Mouse (Mus musculus) lung, adult 2 months (tissue): ENCODE measurements around the gene Heatr9. TPM values are rescaled to one million over a fixed set of nuclear protein-coding genes. Genes with fewer than 3 reads are reported as not detected.

ENCODE experiments used
- DNase-seq: peaks from one replicate; pipeline ENCODE4 v3.0.0; 2022
- H3K4me1 ChIP-seq: fragments of 200-500 bp; 2 replicates; pipeline ENCODE4 v1.6.1; 2011; ENCODE audit warnings: low read length; ENCODE audit not compliant: control insufficient read depth, insufficient read depth
- H3K4me3 ChIP-seq: fragments of 200-500 bp; replicated peaks from 2 replicates; pipeline ENCODE3; 2011; ENCODE audit warnings: low read depth, mild to moderate bottlenecking, control low read depth, low read length; ENCODE audit errors: extremely low read depth
- CTCF ChIP-seq: fragments of 200-500 bp; IDR thresholded peaks from 2 replicates; pipeline ENCODE4 v1.5.1; 2011; ENCODE audit warnings: mild to moderate bottlenecking, low read length, control low read depth; ENCODE audit not compliant: insufficient read depth
- POLR2A ChIP-seq: fragments of 200-500 bp; IDR thresholded peaks from 2 replicates; pipeline ENCODE4 v1.6.1; 2011; ENCODE audit warnings: low read depth, mild to moderate bottlenecking, control low read depth, low read length, borderline replicate concordance; ENCODE audit errors: extremely low read depth
- WGBS: fragments of 180-500 bp; shearing (Covaris S2); methylation state at CpG from one replicate; pipeline ENCODE4 v1.1.7; 2018; 5-methylcytosine and 5-hydroxymethylcytosine counted together
- polyA plus RNA-seq: library from polyadenylated mRNA; depleted of rRNA; stranded (reverse); fragments of >200 nt; gene quantifications from 2 replicates; pipeline ENCODE4 v1.2.3, GENCODE M21; 2012

Gene Heatr9
- polyA plus RNA-seq, 1 experiment: 0.06 TPM

- peaks cover 5% of the 10 kb centered on the region for H3K4me1 ChIP-seq
- peak; percentile 61 for DNase-seq
Measured at GRCm38 (mm10) chr11:83534609-83535423, 12.8 kb upstream of the Heatr9 start.

GRCm38 (mm10) chr11:83534143-83534542 lies 12.2 kb upstream of the Heatr9 start:
- WGBS: 69% methylated on average over 8 of the region's 8 CpGs
- no peak for DNase-seq
- no peak overlapping the region for H3K4me3 ChIP-seq
- no peak for TF ChIP-seq POLR2A
- TF ChIP-seq CTCF: no peak
- H3K4me1 ChIP-seq: peaks cover 5% of the 10 kb centered on the region

More at GRCm38 (mm10) chr11:83534609-83535423, 12.8 kb upstream of the Heatr9 start:
- TF ChIP-seq CTCF: no peak
- TF ChIP-seq POLR2A: no peak
- no peak overlapping the region for H3K4me3 ChIP-seq
- WGBS: 28% methylated on average over 13 of the region's 13 CpGs

GRCm38 (mm10) chr11:83533192-83533591 lies 11.2 kb upstream of the Heatr9 start:
- Histone ChIP-seq H3K4me1 (peaks cover 5% of the 10 kb centered on the region), H3K4me3 (no peak overlapping the region)
- DNase-seq: no peak
- no peak for TF ChIP-seq POLR2A
- 94% methylated on average over 1 of the region's 1 CpGs for WGBS

GRCm38 (mm10) chr11:83530360-83530759 lies 8.4 kb upstream of the Heatr9 start, which contains the start of gene Ccl5:
Gene Ccl5 (minus strand): TSS chr11:83530518.
- Histone ChIP-seq H3K4me3 (no peak within 1 kb of the TSS), H3K4me1 (peaks cover 5% of the 10 kb centered on the region)
- no peak for DNase-seq
- TF ChIP-seq POLR2A (no peak), CTCF (no peak)
- 85% methylated on average over 5 of the region's 5 CpGs for WGBS

GRCm38 (mm10) chr11:83529024-83529423 lies 7.0 kb upstream of the Heatr9 start:
- TF ChIP-seq CTCF: no peak
- no peak for TF ChIP-seq POLR2A
- no peak for DNase-seq
- 79% methylated on average over 12 of the region's 12 CpGs for WGBS
- Histone ChIP-seq H3K4me1 (peaks cover under 1% of the 10 kb centered on the region), H3K4me3 (no peak overlapping the region)

GRCm38 (mm10) chr11:83518371-83518770 lies 3.6 kb downstream of the Heatr9 start:
- DNase-seq: no peak
- Histone ChIP-seq H3K4me1 (no peaks in the 10 kb centered on the region), H3K4me3 (no peak overlapping the region)
- TF ChIP-seq POLR2A (no peak), CTCF (no peak)
- WGBS: 79% methylated on average over 6 of the region's 6 CpGs

GRCm38 (mm10) chr11:83517153-83517552 lies 4.8 kb downstream of the Heatr9 start:
- TF ChIP-seq CTCF (no peak), POLR2A (no peak)
- Histone ChIP-seq H3K4me3 (no peak overlapping the region), H3K4me1 (no peaks in the 10 kb centered on the region)
- no peak for DNase-seq

GRCm38 (mm10) chr11:83509521-83509920 lies 12.5 kb downstream of the Heatr9 start:
- no peaks in the 10 kb centered on the region for H3K4me1 ChIP-seq
- no peak for DNase-seq
- TF ChIP-seq CTCF (no peak), POLR2A (no peak)
- no peak overlapping the region for H3K4me3 ChIP-seq

- Histone ChIP-seq H3K4me3 (no peak overlapping the region), H3K4me1 (no peaks in the 10 kb centered on the region)
- WGBS: 97% methylated on average over 5 of the region's 5 CpGs
- no peak for DNase-seq
- no peak for TF ChIP-seq CTCF
Measured at GRCm38 (mm10) chr11:83504308-83504707, 17.7 kb downstream of the Heatr9 start.

- no peak for TF ChIP-seq CTCF
- TF ChIP-seq POLR2A: no peak
- DNase-seq: no peak
- no peak overlapping the region for H3K4me3 ChIP-seq
- H3K4me1 ChIP-seq: no peaks in the 10 kb centered on the region
- 84% methylated on average over 2 of the region's 2 CpGs for WGBS
Measured at GRCm38 (mm10) chr11:83495571-83495970, 26.4 kb downstream of the Heatr9 start.

GRCm38 (mm10) chr11:83491488-83491887 lies 30.5 kb downstream of the Heatr9 start:
- WGBS: 74% methylated on average over 4 of the region's 4 CpGs
- DNase-seq: no peak
- TF ChIP-seq POLR2A: no peak
- no peak for TF ChIP-seq CTCF
- no peak overlapping the region for H3K4me3 ChIP-seq
- H3K4me1 ChIP-seq: no peaks in the 10 kb centered on the region
